Mouse (Mus musculus): ENCODE data around the gene Tmem86a.

The Tmem86a gene

GRCm38 (mm10) chr7:47027520-47027919 lies 22.9 kb upstream of the Tmem86a start:
- no peak for DNase-seq (ENCODE audit: low spot score)

GRCm38 (mm10) chr7:47030517-47031193 lies 19.7 kb upstream of the Tmem86a start:
- DNase-seq (ENCODE audit: low spot score): no peak

DNA sequence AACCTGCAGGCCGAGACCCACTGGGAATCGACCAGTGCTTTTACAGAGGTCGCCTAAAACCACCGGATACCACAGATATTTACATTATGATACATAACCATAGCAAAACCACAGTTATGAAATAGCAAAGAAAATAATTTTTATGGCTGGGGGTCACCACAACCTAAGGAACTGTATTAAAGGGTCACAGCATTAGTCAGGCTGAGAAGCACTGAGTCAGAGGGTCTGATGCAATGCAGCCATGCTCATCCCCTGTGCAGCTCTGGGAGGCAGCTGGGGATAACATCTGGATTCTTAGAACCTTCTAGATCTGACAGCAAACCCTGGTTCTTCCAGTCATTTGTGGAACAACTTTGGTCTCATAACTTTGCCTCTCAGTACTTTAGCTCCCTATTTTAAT lies 19.0 kb upstream of the Tmem86a start:
- DNase-seq (ENCODE audit: low spot score): no peak

DNA sequence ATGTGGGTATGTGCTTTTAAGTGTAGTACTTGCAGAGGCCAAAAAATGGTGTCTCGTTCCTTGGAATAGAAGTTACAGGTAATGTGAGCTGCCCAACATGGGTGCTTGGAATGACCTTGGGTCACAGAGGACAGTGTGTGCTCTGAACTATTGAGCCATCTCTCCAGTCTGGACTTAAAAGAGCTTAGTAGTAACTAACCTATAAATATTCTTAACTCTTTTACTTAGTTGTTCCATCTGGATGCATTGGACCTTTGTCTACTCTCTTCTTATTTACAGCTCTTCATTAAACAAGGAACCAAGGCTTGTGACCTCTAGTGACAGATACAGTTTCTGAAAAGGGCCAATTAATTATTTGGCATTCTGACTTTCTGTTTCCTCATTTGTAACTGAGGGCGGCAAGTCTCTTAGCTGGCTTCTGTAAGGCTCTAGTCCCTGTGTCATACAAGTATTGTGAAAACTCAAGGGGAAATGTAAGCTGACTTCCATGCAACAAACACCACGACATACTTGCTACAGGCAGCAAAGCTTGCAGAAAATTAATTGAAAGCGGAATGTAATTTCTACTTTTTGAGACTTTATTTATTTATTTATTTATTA lies 15.5 kb upstream of the Tmem86a start:
- DNase-seq (ENCODE audit: low spot score): no peak

DNA sequence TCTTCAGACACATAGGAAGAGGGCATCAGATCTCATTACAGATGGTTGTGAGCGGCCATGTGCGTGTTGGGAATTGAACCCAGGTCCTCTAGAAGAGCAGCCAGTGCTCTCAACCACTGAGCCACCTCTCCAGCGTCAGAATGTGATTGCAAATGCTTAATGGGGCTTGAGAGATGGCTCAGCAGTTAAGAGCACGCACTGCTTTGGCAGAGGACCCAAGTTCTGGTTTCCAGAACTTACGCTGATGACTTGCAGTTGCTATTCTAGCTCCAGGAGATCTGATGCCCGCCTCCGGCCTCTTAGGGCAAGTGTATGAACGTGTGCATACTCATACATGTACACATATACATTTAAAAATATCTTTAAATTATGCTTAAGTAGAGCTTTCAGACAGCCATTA lies 15.0 kb upstream of the Tmem86a start:
- no peak for DNase-seq (ENCODE audit: low spot score)

GRCm38 (mm10) chr7:47041706-47042105 lies 8.7 kb upstream of the Tmem86a start:
- no peak for DNase-seq (ENCODE audit: low spot score)

DNA sequence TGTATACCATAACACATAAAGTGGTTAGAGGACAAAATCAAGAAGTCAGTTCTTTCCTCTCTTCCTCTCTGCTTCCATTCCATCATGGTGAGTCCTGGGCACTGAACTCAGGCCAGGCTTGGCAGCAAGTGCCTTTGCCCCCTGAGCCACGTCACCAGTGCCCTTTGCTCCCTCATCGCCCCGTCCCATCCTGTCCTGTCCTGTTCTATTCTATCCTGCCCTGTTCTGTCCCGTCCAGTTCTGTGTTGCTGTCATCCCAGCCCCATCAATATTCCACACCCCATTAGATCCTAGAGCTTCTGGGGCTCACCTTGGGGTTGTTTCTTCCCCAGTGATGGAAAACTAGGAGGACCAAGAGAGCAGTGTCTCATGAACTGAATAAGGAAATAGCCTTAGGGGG lies 8.3 kb upstream of the Tmem86a start:
- DNase-seq (ENCODE audit: low spot score): no peak

DNA sequence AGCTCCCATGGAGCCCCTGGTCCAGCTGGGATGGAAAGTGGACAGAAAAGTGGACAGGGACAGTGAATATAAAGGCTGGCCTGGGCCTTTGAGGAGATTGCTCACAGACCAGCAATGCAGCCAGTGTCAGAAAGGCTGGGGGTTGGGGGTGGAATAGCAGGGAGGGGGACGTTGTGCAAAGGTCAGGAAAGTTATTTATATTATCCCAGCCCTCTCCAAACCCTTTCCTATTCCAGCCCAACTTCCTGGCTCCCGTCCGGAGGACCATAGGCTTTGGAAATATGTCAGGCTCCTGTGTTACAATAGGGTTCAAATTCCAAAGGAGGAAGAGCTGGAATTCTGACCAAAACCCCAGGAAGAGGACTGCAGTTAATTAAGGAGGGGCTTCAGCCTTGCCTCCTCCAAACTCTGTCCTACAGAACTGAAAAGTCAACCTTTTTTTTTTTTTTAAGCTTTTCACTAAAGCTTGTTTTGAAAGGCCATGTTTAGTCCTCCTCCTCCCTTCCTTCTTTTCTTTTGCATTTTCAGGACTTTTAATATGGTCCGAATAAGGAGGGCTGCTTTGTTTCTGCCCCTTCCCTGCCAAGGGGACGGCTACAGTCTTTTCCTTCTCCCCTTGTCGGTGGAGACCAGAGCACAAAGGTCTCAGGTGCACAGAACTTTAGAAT lies 7.4 kb upstream of the Tmem86a start:
- DNase-seq (ENCODE audit: low spot score): no peak

- no peak for DNase-seq (ENCODE audit: low spot score)
Observed at GRCm38 (mm10) chr7:47050766-47051165, 365 bp downstream of the Tmem86a start.

DNA sequence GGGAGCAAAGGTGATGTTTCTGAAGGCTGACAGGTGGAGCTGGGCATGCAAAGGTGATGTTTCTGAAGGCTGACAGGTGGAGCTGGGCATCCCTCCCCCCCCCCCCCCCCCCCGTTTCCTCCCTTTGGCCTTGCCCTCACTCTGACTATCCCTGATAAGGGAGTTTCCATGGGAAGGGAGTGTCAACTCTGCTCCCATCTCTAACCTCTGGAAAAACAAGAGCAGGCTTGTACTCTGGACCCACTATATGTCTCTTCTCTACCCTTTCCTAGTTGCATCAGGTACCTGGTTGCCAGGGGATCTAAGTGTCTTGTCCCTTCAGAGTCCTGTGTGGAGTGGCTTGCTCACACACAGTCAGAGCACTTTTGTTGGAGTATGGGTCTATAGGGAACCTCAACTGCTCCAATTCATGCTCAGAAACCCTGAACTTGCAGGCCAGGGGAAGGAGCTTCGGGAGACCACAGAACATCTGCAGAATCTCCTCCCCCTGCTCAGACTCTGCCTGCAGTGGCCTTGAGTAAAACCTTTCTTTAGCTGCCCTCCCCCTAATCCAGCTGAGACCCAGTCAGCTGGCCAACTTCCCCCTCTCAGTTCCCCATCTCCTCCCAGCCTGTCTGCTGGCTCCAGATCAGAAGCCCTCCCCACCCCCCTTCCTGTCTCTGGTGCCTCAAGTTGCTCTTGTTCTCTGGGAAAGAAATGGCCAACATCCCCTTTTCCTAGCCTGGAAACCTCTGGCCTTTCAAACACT lies 1.2 kb downstream of the Tmem86a start:
- no peak for DNase-seq (ENCODE audit: low spot score)

GRCm38 (mm10) chr7:47052276-47052675 lies 1.9 kb downstream of the Tmem86a start:
- no peak for DNase-seq (ENCODE audit: low spot score)

DNA sequence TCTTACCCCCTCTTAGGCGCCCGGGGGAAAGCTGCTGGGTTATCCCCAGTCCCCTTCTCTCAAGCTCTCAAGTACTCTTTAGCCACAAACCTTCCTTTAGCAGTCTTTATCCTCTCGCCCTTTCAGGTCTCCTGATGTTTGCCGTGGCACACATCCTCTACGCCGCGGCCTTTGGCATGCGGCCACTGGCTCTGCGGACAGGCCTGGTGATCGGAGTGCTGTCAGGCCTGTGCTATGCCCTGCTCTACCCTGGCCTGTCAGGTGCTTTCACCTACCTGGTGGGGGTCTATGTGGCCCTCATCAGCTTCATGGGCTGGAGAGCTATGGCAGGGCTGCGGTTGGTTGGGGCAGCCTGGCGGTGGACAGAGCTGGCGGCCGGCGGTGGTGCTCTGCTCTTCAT lies 2.9 kb downstream of the Tmem86a start:
- no peak for DNase-seq (ENCODE audit: low spot score)

GRCm38 (mm10) chr7:47054666-47055065 lies 4.3 kb downstream of the Tmem86a start:
- no peak for DNase-seq (ENCODE audit: low spot score)

- DNase-seq (ENCODE audit: low spot score): no peak
Observed at GRCm38 (mm10) chr7:47055744-47056143, 5.3 kb downstream of the Tmem86a start.

DNA sequence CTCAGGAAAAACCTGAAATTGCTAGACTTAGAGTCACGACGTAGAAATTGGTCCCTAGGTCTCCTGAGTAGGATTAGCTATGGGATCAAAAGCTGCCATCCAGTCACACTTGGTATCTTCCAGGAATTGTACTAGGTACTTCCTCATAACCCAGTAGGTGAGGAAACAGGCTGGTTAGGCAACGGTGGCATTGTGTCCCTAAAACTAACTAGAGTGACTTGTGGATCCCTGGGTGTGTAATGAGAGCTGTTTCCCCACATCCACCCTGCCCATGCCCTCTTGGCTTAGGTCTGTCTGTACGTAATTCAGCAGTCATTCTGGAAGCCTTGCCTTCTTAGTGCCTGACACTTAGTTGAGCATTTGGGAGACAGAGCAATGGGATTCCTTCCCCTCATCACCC lies 5.9 kb downstream of the Tmem86a start:
- DNase-seq (ENCODE audit: low spot score): no peak

DNA sequence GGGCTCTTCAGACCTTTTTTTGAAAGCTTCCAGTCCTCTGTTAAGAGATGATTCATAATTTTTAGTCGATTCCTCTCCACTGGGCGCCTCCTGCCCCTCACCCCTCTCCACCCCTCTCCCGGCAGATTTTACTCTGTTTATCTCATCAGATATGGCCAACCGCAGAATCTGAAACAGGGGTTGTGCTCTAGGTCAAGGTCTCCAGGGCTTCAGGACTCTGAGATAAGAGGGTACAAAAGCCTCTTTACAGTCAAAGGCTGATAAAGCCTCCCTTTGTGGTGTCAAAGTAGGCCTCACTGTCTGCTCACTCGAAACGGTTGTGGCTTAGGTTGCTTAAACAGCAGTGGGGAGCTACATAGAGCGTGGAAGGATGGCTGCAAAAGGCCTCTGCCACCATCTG lies 8.9 kb downstream of the Tmem86a start:
- DNase-seq (ENCODE audit: low spot score): no peak

- no peak for DNase-seq (ENCODE audit: low spot score)
Observed at GRCm38 (mm10) chr7:47061560-47061959, 11.2 kb downstream of the Tmem86a start.

GRCm38 (mm10) chr7:47066942-47067341 lies 16.5 kb downstream of the Tmem86a start:
- no peak for DNase-seq (ENCODE audit: low spot score)

DNA sequence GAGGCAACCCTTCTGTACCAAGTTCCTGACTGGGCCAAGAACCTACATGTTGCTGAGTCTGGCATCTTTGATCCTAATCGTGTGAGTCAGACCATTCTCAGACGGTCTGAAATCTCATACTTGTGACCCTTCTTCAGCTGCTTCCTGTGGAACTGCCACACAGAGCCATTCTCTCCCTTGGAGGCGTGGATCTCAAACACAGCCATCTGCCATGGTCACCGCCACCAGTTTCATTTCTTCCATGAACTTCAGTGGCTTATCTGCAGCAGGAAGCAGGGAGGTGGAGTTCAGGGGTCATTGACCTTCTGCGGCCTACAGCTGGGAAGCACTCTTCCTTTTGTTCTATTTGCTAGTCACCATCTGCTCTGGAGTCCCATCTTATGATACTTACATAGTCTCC lies 17.5 kb downstream of the Tmem86a start:
- no peak for DNase-seq (ENCODE audit: low spot score)

DNA sequence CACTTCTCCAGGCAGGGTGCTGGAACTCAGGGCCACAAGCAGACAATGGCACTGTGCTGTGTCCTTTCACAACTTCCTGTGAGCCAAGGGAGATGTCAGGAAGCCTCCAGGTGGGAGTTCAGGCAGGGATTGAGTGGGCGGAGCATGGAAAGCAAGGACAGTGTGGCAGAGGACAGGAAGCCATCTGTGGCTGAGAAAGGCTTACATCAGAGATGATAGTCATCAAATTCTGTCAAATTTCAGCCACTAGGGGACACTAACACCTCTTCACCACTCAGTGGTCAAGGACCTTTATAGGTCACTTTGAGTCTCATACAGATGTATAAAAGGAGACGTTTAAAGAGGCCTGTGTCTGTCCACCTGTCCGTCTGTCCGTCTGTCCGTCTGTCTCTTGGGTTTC lies 22.1 kb downstream of the Tmem86a start:
- no peak for DNase-seq (ENCODE audit: low spot score)

DNA sequence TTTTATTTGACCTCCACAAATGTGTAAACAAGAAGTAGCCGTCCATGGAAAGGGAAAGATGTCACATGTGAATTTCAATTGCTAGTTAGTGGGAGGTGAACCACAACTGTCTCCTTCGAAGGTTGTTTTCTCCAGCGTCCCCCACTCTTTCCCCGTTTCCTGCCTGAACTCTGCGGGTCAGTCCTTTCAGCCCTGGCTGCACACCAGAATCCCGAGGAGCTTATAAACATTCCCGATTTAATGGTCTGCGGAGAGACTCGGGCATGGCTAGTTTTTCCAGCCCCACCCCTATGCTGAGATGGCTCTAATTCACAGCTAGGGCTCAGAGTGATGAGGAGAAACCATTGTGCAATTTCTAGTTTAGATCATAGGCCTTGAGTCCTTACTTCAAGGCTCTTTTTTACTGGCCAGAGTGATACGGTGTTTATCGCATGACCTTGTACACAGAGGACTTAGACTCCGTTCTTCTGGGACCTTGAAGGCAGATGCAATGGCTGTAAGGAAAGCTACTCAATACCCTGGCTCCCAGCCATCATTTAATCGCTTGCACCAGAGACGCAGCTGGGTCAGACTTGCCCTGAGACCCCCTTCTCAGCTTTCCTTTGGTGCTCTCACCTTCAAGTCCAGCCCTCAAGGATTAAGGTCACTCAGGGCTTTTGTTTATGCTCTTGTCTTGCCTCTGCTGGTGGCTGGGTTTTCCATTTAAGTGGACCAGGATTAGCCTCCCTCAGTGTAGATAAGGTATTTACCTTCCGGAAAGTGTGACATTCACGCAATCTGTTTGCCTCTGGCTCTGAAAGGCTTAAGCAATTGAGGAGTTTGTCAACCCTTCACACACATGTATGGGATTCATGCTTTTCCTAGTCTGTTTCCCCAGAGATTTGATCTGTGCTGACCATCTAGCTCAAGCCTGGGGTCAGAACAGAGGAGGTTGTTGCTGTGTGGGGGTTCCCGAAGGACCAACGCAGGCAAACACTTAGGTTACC lies 23.4 kb downstream of the Tmem86a start:
- DNase-seq (ENCODE audit: low spot score): no peak

GRCm38 (mm10) chr7:47076193-47076592 lies 25.8 kb downstream of the Tmem86a start:
- DNase-seq (ENCODE audit: low spot score): no peak

All from urinary bladder, postnatal 10 days (tissue).